Mouse (Mus musculus): ENCODE results near the gene Gm36028. TPM values are rescaled to one million over a fixed set of nuclear protein-coding genes. Genes with fewer than 3 reads are reported as not detected.

Gene Gm36028
- not detected for polyA plus RNA-seq (2017; shearing (Covaris generic))

GRCm38 (mm10) chr16:37861029-37861428, at the start of gene Gm36028:
Gene Gm36028 (minus strand): TSS chr16:37861146.
- no peak for ATAC-seq

GRCm38 (mm10) chr16:37906456-37906855, 45.5 kb upstream of the Gm36028 start:
- no peak for ATAC-seq

- ATAC-seq = no peak
Observed at GRCm38 (mm10) chr16:37901318-37901717, 40.4 kb upstream of the Gm36028 start.

- ATAC-seq = no peak
Observed at GRCm38 (mm10) chr16:37899357-37899756, 38.4 kb upstream of the Gm36028 start.

GRCm38 (mm10) chr16:37898790-37899189, 37.8 kb upstream of the Gm36028 start:
- no peak for ATAC-seq

GRCm38 (mm10) chr16:37893942-37894341, 33.0 kb upstream of the Gm36028 start:
- no peak for ATAC-seq

- no peak for ATAC-seq
Observed at GRCm38 (mm10) chr16:37893381-37893780, 32.4 kb upstream of the Gm36028 start.

GRCm38 (mm10) chr16:37892667-37893066, 31.7 kb upstream of the Gm36028 start:
- no peak for ATAC-seq

GRCm38 (mm10) chr16:37888986-37889385, 28.0 kb upstream of the Gm36028 start:
- ATAC-seq = no peak

GRCm38 (mm10) chr16:37881168-37881567, 20.2 kb upstream of the Gm36028 start:
- no peak for ATAC-seq

- ATAC-seq = no peak
Observed at GRCm38 (mm10) chr16:37879750-37880419, 18.9 kb upstream of the Gm36028 start.

- no peak for ATAC-seq
Observed at GRCm38 (mm10) chr16:37878951-37879505, 18.1 kb upstream of the Gm36028 start.

- no peak for ATAC-seq
Observed at GRCm38 (mm10) chr16:37877406-37877805, 16.5 kb upstream of the Gm36028 start.

GRCm38 (mm10) chr16:37874501-37875235, 13.7 kb upstream of the Gm36028 start:
- no peak for ATAC-seq

- ATAC-seq = no peak
Observed at GRCm38 (mm10) chr16:37871112-37871715, 10.3 kb upstream of the Gm36028 start.

- peak; percentile 13 for ATAC-seq
Observed at GRCm38 (mm10) chr16:37869470-37870231, 8.7 kb upstream of the Gm36028 start.

- ATAC-seq = peak; percentile 52
Observed at GRCm38 (mm10) chr16:37868506-37869469, 7.8 kb upstream of the Gm36028 start.

- peak; percentile 81 for ATAC-seq
Observed at GRCm38 (mm10) chr16:37867791-37868505, 7.0 kb upstream of the Gm36028 start, which contains the start of gene Lrrc58. Gene Lrrc58 (plus strand): TSS chr16:37868389.

- no peak for ATAC-seq
Observed at GRCm38 (mm10) chr16:37865841-37866240, 4.9 kb upstream of the Gm36028 start.

- ATAC-seq = no peak
Observed at GRCm38 (mm10) chr16:37863876-37864275, 2.9 kb upstream of the Gm36028 start.

GRCm38 (mm10) chr16:37860213-37860612, 733 bp downstream of the Gm36028 start:
- ATAC-seq = no peak

Data from CD4-positive, CD25-positive, alpha-beta regulatory T cell, adult 4 months (primary cell).